Mouse (Mus musculus): ENCODE measurements around the gene Sv2a. TPM values are rescaled to one million over a fixed set of nuclear protein-coding genes. Genes with fewer than 3 reads are reported as not detected.
A peak's percentile ranks its signal among the peaks of the same experiment; 100 is the strongest.

The Sv2a gene
- 1 to 10 TPM; 7.0 to 7.7 TPM for total RNA-seq (2021)
- long read RNA-seq, experiment 1, full-length matches to known transcripts: 3 of 4 reads
- long read RNA-seq, experiment 1, partial matches to known transcripts: 0 of 4 reads
- long read RNA-seq, experiment 1, other reads (novel, unspliced or antisense): 1 of 4 reads
- long read RNA-seq, experiment 2, full-length matches to known transcripts: 3 of 7 reads
- long read RNA-seq, experiment 2, partial matches to known transcripts: 4 of 7 reads
- long read RNA-seq, experiment 2, other reads (novel, unspliced or antisense): 0 of 7 reads

GRCm38 (mm10) chr3:96180727-96181477, at the start of gene Sv2a:
Gene Sv2a, plus strand, starts transcription at chr3:96181151.
- intact Hi-C loops (cut with DNase I): no loop called here
- DNase-seq: peak; percentile 50 to 63

- intact Hi-C loops (cut with DNase I): no loop called here
These were observed 48.5 kb upstream of the Sv2a start for GRCm38 (mm10) chr3:96132478-96132877.

GRCm38 (mm10) chr3:96133327-96133905, 47.5 kb upstream of the Sv2a start:
- intact Hi-C loops (cut with DNase I): no loop called here
- DNase-seq: no peak

More at GRCm38 (mm10) chr3:96132478-96132877, 48.5 kb upstream of the Sv2a start:
- no peak for DNase-seq

GRCm38 (mm10) chr3:96135011-96135410, 45.9 kb upstream of the Sv2a start:
- DNase-seq: peak in 1 of 2 experiments; percentile 25
- intact Hi-C loops (cut with DNase I): no loop called here

- DNase-seq: peak; percentile 37 to 69
- intact Hi-C loops (cut with DNase I): loop anchor here (2.0 to 5.0 kb wide), 3 partner anchors 66 to 181 kb away; no protein-coding TSS in a partner anchor
These were observed 33.0 kb upstream of the Sv2a start for GRCm38 (mm10) chr3:96147950-96148349.

- intact Hi-C loops (cut with DNase I): no loop called here
- no peak for DNase-seq
These were observed 29.1 kb upstream of the Sv2a start for GRCm38 (mm10) chr3:96151836-96152235.

GRCm38 (mm10) chr3:96152611-96153010, 28.3 kb upstream of the Sv2a start:
- intact Hi-C loops (cut with DNase I): no loop called here
- DNase-seq: no peak

GRCm38 (mm10) chr3:96155501-96155900, 25.4 kb upstream of the Sv2a start:
- intact Hi-C loops (cut with DNase I): no loop called here
- no peak for DNase-seq

- intact Hi-C loops (cut with DNase I): no loop called here
- no peak for DNase-seq
These were observed 21.1 kb upstream of the Sv2a start for GRCm38 (mm10) chr3:96159820-96160219.

- intact Hi-C loops (cut with DNase I): no loop called here
- DNase-seq: peak; percentile 44 to 49
These were observed 20.6 kb upstream of the Sv2a start for GRCm38 (mm10) chr3:96160222-96160802.

- intact Hi-C loops (cut with DNase I): no loop called here
- peak; percentile 41 to 44 for DNase-seq
These were observed 20.0 kb upstream of the Sv2a start for GRCm38 (mm10) chr3:96160803-96161516.

GRCm38 (mm10) chr3:96161869-96162840, 18.8 kb upstream of the Sv2a start, which contains the start of gene Mtmr11:
Gene Mtmr11, plus strand, starts transcription at chr3:96162004.
- intact Hi-C loops (cut with DNase I): no loop called here
- peak in 1 of 2 experiments; percentile 18 for DNase-seq

- intact Hi-C loops (cut with DNase I): no loop called here
- DNase-seq: no peak
These were observed 17.9 kb upstream of the Sv2a start for GRCm38 (mm10) chr3:96163040-96163439.

GRCm38 (mm10) chr3:96168466-96169158, 12.3 kb upstream of the Sv2a start:
- intact Hi-C loops (cut with DNase I): no loop called here
- peak in 1 of 2 experiments; percentile 21 for DNase-seq

GRCm38 (mm10) chr3:96170276-96170675, 10.7 kb upstream of the Sv2a start:
- intact Hi-C loops (cut with DNase I): no loop called here
- DNase-seq: no peak

- intact Hi-C loops (cut with DNase I): no loop called here
- no peak for DNase-seq
These were observed 9.9 kb upstream of the Sv2a start for GRCm38 (mm10) chr3:96170976-96171545.

GRCm38 (mm10) chr3:96171583-96172196, 9.3 kb upstream of the Sv2a start:
- DNase-seq: no peak
- intact Hi-C loops (cut with DNase I): loop anchor here (2.0 kb wide), 1 partner anchor 49 kb away; the partner anchor contains the start of genes Hist2h2ac and Hist2h2be

Data from heart, postnatal 14 days (tissue).